Mouse (Mus musculus): ENCODE measurements around the gene Samd14. TPM values are rescaled to one million over a fixed set of nuclear protein-coding genes. Genes with fewer than 3 reads are reported as not detected.
"Not testable (repeated sequence)": the region's sequence is repeated elsewhere in the genome, so short reads cannot be mapped to it uniquely, and the experiment has no call there.

The Samd14 gene
- polyA plus RNA-seq, 1 experiment from 2014 or later = 18.3 TPM

- Histone ChIP-seq H3K4me1 (ENCODE audit: control insufficient read depth, insufficient read depth, low read length) (peaks cover 28% of the 10 kb centered on the region), H3K9ac (ENCODE audit: low read depth, low read length) (peak overlapping the region; percentile 38; the same call in 1 of the 2 replicates), H3K36me3 (ENCODE audit: control insufficient read depth, insufficient read depth, low read length) (peaks cover 36% of the 10 kb centered on the region), H3K27me3 (ENCODE audit: control insufficient read depth, insufficient read depth, low read length) (no peaks in the 10 kb centered on the region), H3K27ac (ENCODE audit: low read depth, low read length) (peak overlapping the region; percentile 60), H3K4me3 (ENCODE audit: low read length) (peak overlapping the region; percentile 32), H3K9me3 (ENCODE audit: control insufficient read depth, low read length) (no peaks in the 10 kb centered on the region), H3K4me2 (replicated peaks; ENCODE audit: low read depth, low read length) (peak overlapping the region; percentile 50)
- WGBS = under 1% methylated on average over 27 of the region's 27 CpGs
- peak; percentile 56; the same call in 1 of the 2 replicates for ATAC-seq (ENCODE audit: low FRiP score, low TSS enrichment)
Measured at GRCm38 (mm10) chr11:95006525-95007219, 3.0 kb upstream of the Samd14 start.

GRCm38 (mm10) chr11:95007418-95007817, 2.3 kb upstream of the Samd14 start:
- Histone ChIP-seq H3K4me2 (replicated peaks; ENCODE audit: low read depth, low read length) (no peak overlapping the region), H3K27ac (ENCODE audit: low read depth, low read length) (peak overlapping the region; percentile 60; the same call in 1 of the 2 replicates), H3K4me1 (ENCODE audit: control insufficient read depth, insufficient read depth, low read length) (peaks cover 36% of the 10 kb centered on the region), H3K9me3 (ENCODE audit: control insufficient read depth, low read length) (no peaks in the 10 kb centered on the region), H3K27me3 (ENCODE audit: control insufficient read depth, insufficient read depth, low read length) (no peaks in the 10 kb centered on the region), H3K36me3 (ENCODE audit: control insufficient read depth, insufficient read depth, low read length) (peaks cover 29% of the 10 kb centered on the region), H3K9ac (ENCODE audit: low read depth, low read length) (no peak overlapping the region), H3K4me3 (ENCODE audit: low read length) (no peak overlapping the region)
- WGBS = 66% methylated on average over 3 of the region's 3 CpGs
- ATAC-seq (ENCODE audit: low FRiP score, low TSS enrichment) = no peak

DNA sequence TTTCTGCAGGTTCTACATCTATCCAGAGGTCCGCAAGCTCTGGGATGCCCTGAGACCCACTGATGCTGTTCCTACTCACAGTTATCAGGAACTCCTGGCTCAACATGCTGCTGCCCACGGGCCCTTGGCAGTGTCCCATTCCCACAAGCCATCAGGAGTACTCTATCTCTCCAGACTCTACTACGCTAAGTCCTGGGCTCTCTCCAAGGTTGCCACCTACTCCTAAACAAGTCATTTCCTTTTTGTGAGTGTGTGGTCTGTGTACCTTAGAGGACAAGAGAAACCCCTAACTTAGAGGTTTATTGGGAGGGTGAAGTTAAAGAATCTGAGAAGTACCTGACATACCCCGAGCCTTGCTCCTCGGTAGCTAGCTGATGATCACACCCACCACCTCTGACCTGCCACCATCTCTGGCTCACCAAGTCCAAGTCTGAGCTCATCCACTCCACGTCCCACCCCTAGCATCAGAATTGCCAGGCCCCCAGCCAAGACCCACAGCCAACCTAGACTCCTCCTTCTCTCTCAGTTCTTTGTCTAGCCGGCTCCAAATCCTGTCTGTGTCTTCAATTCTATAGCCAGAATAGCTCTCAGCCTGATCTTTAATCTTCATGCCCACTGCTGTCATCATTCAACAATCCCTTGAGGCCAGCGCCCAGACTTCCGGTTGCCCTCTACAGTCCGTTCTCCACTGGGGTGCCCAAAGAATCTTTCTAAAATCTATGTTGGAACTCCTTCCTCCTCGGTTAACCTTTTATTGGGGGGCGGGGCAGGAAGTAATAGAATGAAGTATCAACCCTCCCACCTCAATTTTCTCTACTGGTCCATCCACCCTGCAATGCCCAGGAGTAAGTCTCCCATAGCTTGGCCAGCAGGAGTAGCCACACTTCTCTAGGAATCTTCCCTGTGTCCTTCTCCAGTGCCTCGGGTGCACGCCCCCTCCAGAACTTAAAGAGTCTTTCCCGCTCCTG, 734 bp upstream of the Samd14 start:
- WGBS = 33% methylated on average over 15 of the region's 15 CpGs
- Histone ChIP-seq H3K27ac (ENCODE audit: low read depth, low read length) (peak overlapping the region; percentile 95), H3K36me3 (ENCODE audit: control insufficient read depth, insufficient read depth, low read length) (peaks cover 16% of the 10 kb centered on the region; the same call in 1 of the 2 replicates), H3K9me3 (ENCODE audit: control insufficient read depth, low read length) (no peaks in the 10 kb centered on the region), H3K4me2 (replicated peaks; ENCODE audit: low read depth, low read length) (peak overlapping the region; percentile 90), H3K27me3 (ENCODE audit: control insufficient read depth, insufficient read depth, low read length) (no peaks in the 10 kb centered on the region), H3K4me3 (ENCODE audit: low read length) (peak overlapping the region; percentile 75), H3K4me1 (ENCODE audit: control insufficient read depth, insufficient read depth, low read length) (peaks cover 40% of the 10 kb centered on the region), H3K9ac (ENCODE audit: low read depth, low read length) (peak overlapping the region; percentile 89)
- ATAC-seq (ENCODE audit: low FRiP score, low TSS enrichment) = peak; percentile 20

- H3K27ac ChIP-seq (ENCODE audit: low read depth, low read length) = peak overlapping the region; percentile 95
- peak overlapping the region; percentile 89 for H3K9ac ChIP-seq (ENCODE audit: low read depth, low read length)
- peaks cover 9% of the 10 kb centered on the region; the same call in 1 of the 2 replicates for H3K36me3 ChIP-seq (ENCODE audit: control insufficient read depth, insufficient read depth, low read length)
- H3K4me3 ChIP-seq (ENCODE audit: low read length) = peak overlapping the region; percentile 75
- H3K27me3 ChIP-seq (ENCODE audit: control insufficient read depth, insufficient read depth, low read length) = no peaks in the 10 kb centered on the region
- H3K9me3 ChIP-seq (ENCODE audit: control insufficient read depth, low read length) = no peaks in the 10 kb centered on the region
- WGBS = under 1% methylated on average over 39 of the region's 40 CpGs
- peaks cover 43% of the 10 kb centered on the region for H3K4me1 ChIP-seq (ENCODE audit: control insufficient read depth, insufficient read depth, low read length)
- H3K4me2 ChIP-seq (replicated peaks; ENCODE audit: low read depth, low read length) = peak overlapping the region; percentile 90
- 0 out of 2 replicates have a peak, but pooled peaks have one; percentile 17 for ATAC-seq (ENCODE audit: low FRiP score, low TSS enrichment)
Measured at GRCm38 (mm10) chr11:95010141-95010739, 561 bp downstream of the Samd14 start.

GRCm38 (mm10) chr11:95010841-95011403, 1.2 kb downstream of the Samd14 start:
- not testable (repeated sequence) for H3K9me3 ChIP-seq (ENCODE audit: control insufficient read depth, low read length); H3K36me3 ChIP-seq (ENCODE audit: control insufficient read depth, insufficient read depth, low read length); H3K27ac ChIP-seq (ENCODE audit: low read depth, low read length); ATAC-seq (ENCODE audit: low FRiP score, low TSS enrichment); H3K27me3 ChIP-seq (ENCODE audit: control insufficient read depth, insufficient read depth, low read length)
- H3K4me3 ChIP-seq (ENCODE audit: low read length) = peak overlapping the region; percentile 75
- peak overlapping the region; percentile 90 for H3K4me2 ChIP-seq (replicated peaks; ENCODE audit: low read depth, low read length)
- peaks cover 40% of the 10 kb centered on the region for H3K4me1 ChIP-seq (ENCODE audit: control insufficient read depth, insufficient read depth, low read length)
- H3K9ac ChIP-seq (ENCODE audit: low read depth, low read length) = peak overlapping the region; percentile 89; the same call in 1 of the 2 replicates
- WGBS = 13% methylated on average over 4 of the region's 4 CpGs

DNA sequence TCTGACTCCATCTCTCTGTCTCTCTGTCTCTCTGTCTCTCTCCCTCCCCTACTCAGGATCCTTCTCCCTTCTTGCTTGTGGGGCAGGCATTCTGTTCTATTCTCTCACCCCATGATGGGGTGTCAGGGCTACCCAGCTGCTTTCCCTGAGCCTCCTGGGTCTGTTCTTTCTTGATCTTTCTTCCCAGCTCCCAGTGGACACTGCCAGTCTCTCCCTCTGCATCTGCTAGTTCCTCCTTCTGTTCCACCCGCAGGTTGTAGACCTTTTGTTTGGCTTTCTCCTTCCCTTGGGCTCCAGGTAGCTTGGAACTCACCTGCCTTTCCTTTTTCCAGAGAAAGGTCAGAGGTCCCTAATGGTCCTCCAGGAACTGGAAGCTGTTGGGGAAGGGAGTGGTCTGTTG, 1.7 kb downstream of the Samd14 start:
- Histone ChIP-seq H3K4me2 (replicated peaks; ENCODE audit: low read depth, low read length) (peak overlapping the region; percentile 90), H3K36me3 (ENCODE audit: control insufficient read depth, insufficient read depth, low read length) (peaks cover 11% of the 10 kb centered on the region), H3K27me3 (ENCODE audit: control insufficient read depth, insufficient read depth, low read length) (no peaks in the 10 kb centered on the region), H3K4me3 (ENCODE audit: low read length) (peak overlapping the region; percentile 75; the same call in 1 of the 2 replicates), H3K27ac (ENCODE audit: low read depth, low read length) (no peak overlapping the region), H3K9ac (ENCODE audit: low read depth, low read length) (peak overlapping the region; percentile 19; the same call in 1 of the 2 replicates), H3K9me3 (ENCODE audit: control insufficient read depth, low read length) (no peaks in the 10 kb centered on the region), H3K4me1 (ENCODE audit: control insufficient read depth, insufficient read depth, low read length) (peaks cover 36% of the 10 kb centered on the region)
- WGBS = 25% methylated on average over 1 of the region's 1 CpGs
- no peak for ATAC-seq (ENCODE audit: low FRiP score, low TSS enrichment)

DNA sequence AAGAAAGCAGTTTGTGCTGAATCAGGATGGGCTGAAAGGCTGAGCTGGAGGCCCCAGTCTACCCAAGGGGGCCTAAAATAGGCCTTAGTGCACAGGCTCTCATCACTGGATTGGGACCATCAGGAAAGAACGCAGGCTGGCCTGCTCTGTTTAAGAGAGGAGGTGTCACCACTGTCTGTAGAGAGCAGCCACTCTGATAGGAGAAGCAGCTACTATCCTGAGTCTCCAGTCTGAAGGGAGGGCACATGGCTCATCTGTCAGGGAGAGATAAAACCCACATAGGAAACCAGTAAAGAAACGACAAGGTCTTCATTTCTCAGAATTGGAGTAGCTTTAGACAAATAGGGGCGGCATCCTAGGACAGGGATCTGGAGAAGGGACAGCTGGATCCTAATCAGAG, 2.4 kb downstream of the Samd14 start:
- Histone ChIP-seq H3K27me3 (ENCODE audit: control insufficient read depth, insufficient read depth, low read length) (no peaks in the 10 kb centered on the region), H3K27ac (ENCODE audit: low read depth, low read length) (no peak overlapping the region), H3K4me2 (replicated peaks; ENCODE audit: low read depth, low read length) (no peak overlapping the region), H3K4me3 (ENCODE audit: low read length) (no peak overlapping the region), H3K9me3 (ENCODE audit: control insufficient read depth, low read length) (no peaks in the 10 kb centered on the region), H3K4me1 (ENCODE audit: control insufficient read depth, insufficient read depth, low read length) (peaks cover 32% of the 10 kb centered on the region), H3K9ac (ENCODE audit: low read depth, low read length) (no peak overlapping the region; the same call in 1 of the 2 replicates), H3K36me3 (ENCODE audit: control insufficient read depth, insufficient read depth, low read length) (peaks cover 11% of the 10 kb centered on the region)
- 46% methylated on average over 3 of the region's 3 CpGs for whole genome bisulfite sequencing
- no peak for ATAC-seq (ENCODE audit: low FRiP score, low TSS enrichment)

GRCm38 (mm10) chr11:95012487-95012886, 2.8 kb downstream of the Samd14 start:
- H3K27me3 ChIP-seq (ENCODE audit: control insufficient read depth, insufficient read depth, low read length) = no peaks in the 10 kb centered on the region
- no peak overlapping the region for H3K27ac ChIP-seq (ENCODE audit: low read depth, low read length)
- H3K4me3 ChIP-seq (ENCODE audit: low read length) = no peak overlapping the region
- H3K9ac ChIP-seq (ENCODE audit: low read depth, low read length) = no peak overlapping the region; the same call in 1 of the 2 replicates
- no peak overlapping the region for H3K4me2 ChIP-seq (replicated peaks; ENCODE audit: low read depth, low read length)
- no peak for ATAC-seq (ENCODE audit: low FRiP score, low TSS enrichment)
- peaks cover 11% of the 10 kb centered on the region for H3K36me3 ChIP-seq (ENCODE audit: control insufficient read depth, insufficient read depth, low read length)
- WGBS = 51% methylated on average over 3 of the region's 3 CpGs
- H3K9me3 ChIP-seq (ENCODE audit: control insufficient read depth, low read length) = no peaks in the 10 kb centered on the region
- H3K4me1 ChIP-seq (ENCODE audit: control insufficient read depth, insufficient read depth, low read length) = peaks cover 31% of the 10 kb centered on the region
